12 mouse cellular contexts compared by ENCODE assay signal in genomic region chr11:4183511-4183910, GRCm38 (mm10). TPM values are rescaled to one million over a fixed set of nuclear protein-coding genes. Genes with fewer than 3 reads are reported as not detected.
DNase-seq lines count a peak whose midpoint lies in the region; ATAC-seq lines count a peak whose summit lies in the region.
"Had no signal": no experiment of that assay in that cellular context is flagged by ENCODE, and none has a peak within 500 bp of the region (broad histone marks: within the 10 kb centered on the region; RNA-seq: fewer than 3 reads in every experiment).

No protein-coding gene starts in this region.

- H3K9ac ChIP-seq in forebrain, embryonic 14.5 days (ENCODE audit: low read length) = no peak overlapping the region
- no peak overlapping the region for H3K9ac ChIP-seq in forebrain, embryonic 11.5 days (ENCODE audit: low read length)
- H3K9ac ChIP-seq: limb, embryonic 15.5 days; lung, embryonic 15.5 days had no signal

- no peak overlapping the region for H3K4me3 ChIP-seq in forebrain, embryonic 14.5 days (ENCODE audit: low read depth, low read length)
- H3K4me3 ChIP-seq in forebrain, embryonic 11.5 days (ENCODE audit: low read depth, low read length) = no peak overlapping the region
- H3K4me3 ChIP-seq in brown adipose tissue, adult 24 weeks (ENCODE audit: insufficient read depth, low read depth, low read length) = no peak overlapping the region
- H3K4me3 ChIP-seq: erythroblast, embryonic 14.5 days; limb, embryonic 15.5 days; lung, embryonic 15.5 days had no signal

- H3K9me3 ChIP-seq in forebrain, embryonic 14.5 days (replicated peaks; ENCODE audit: control insufficient read depth, low read length) = no peaks in the 10 kb centered on the region
- no peaks in the 10 kb centered on the region for H3K9me3 ChIP-seq in forebrain, embryonic 11.5 days (ENCODE audit: control insufficient read depth, low read length)
- H3K9me3 ChIP-seq: limb, embryonic 15.5 days; lung, embryonic 15.5 days had no signal

- H3K4me2 ChIP-seq in forebrain, embryonic 14.5 days (ENCODE audit: low read length) = no peak overlapping the region
- no peak overlapping the region for H3K4me2 ChIP-seq in forebrain, embryonic 11.5 days (ENCODE audit: low read depth, low read length, severe bottlenecking)
- H3K4me2 ChIP-seq: limb, embryonic 15.5 days; lung, embryonic 15.5 days had no signal

- no peak overlapping the region for H3K27ac ChIP-seq in forebrain, embryonic 14.5 days (ENCODE audit: low read depth, low read length)
- no peak overlapping the region for H3K27ac ChIP-seq in forebrain, embryonic 11.5 days (ENCODE audit: low read depth, low read length)
- peak overlapping the region; percentile 52 for H3K27ac ChIP-seq in brown adipose tissue, adult 24 weeks (replicated peaks; ENCODE audit: low read depth, low read length)
- H3K27ac ChIP-seq: lung, embryonic 15.5 days had no signal

- H3K27me3 ChIP-seq in forebrain, embryonic 14.5 days (replicated peaks; ENCODE audit: control insufficient read depth, insufficient read depth, low read length) = no peaks in the 10 kb centered on the region
- no peaks in the 10 kb centered on the region for H3K27me3 ChIP-seq in forebrain, embryonic 11.5 days (ENCODE audit: control insufficient read depth, insufficient read depth, low read length)
- H3K27me3 ChIP-seq: limb, embryonic 15.5 days; lung, embryonic 15.5 days had no signal

- peak; percentile 63 for DNase-seq in forebrain, embryonic 14.5 days (ENCODE audit: low spot score)
- no peak for DNase-seq in forebrain, embryonic 11.5 days (ENCODE audit: low spot score)
- DNase-seq in kidney, adult 9 months = peak; percentile 32
- no peak for DNase-seq in kidney, postnatal 4 days
- DNase-seq in 3T3-L1 (ENCODE audit: low read depth, low spot score) = peak; percentile 59
- no peak for DNase-seq in right cerebral cortex, adult 2 months (ENCODE audit: low spot score in 2 of 2)
- no peak for DNase-seq in ovary, adult 18-20 months (ENCODE audit: low spot score)
- DNase-seq: gastrocnemius, postnatal 14 days had no signal

- peaks cover 4% of the 10 kb centered on the region for H3K4me1 ChIP-seq in forebrain, embryonic 14.5 days (ENCODE audit: control insufficient read depth, insufficient read depth, low read length)
- peaks cover 5% of the 10 kb centered on the region for H3K4me1 ChIP-seq in forebrain, embryonic 11.5 days (replicated peaks; ENCODE audit: control insufficient read depth, insufficient read depth, low read length)
- no peaks in the 10 kb centered on the region for H3K4me1 ChIP-seq in brown adipose tissue, adult 24 weeks (ENCODE audit: control insufficient read depth, insufficient read depth, insufficient read length, low read length)

- H3K36me3 ChIP-seq in forebrain, embryonic 14.5 days (ENCODE audit: control insufficient read depth, insufficient read depth, low read length) = peaks cover 47% of the 10 kb centered on the region
- peaks cover 16% of the 10 kb centered on the region for H3K36me3 ChIP-seq in forebrain, embryonic 11.5 days (ENCODE audit: control insufficient read depth, insufficient read depth, low read length)

- no peak for ATAC-seq in forebrain, embryonic 14.5 days
- no peak for ATAC-seq in forebrain, embryonic 11.5 days (replicated peaks; ENCODE audit: low FRiP score)

RNA-seq across cellular contexts. Expression of gene Tbc1d10a, which starts 3.1 kb away (rescaled TPM):
- 13.3 and 18.3 TPM in 2 replicates for polyA plus RNA-seq in forebrain, embryonic 14.5 days (2014; fragmentation: Nextera tagmentation; extraction: Ambion mirVana)
- 22.4 and 23.0 TPM in 2 replicates for polyA plus RNA-seq in forebrain, embryonic 11.5 days (2014; fragmentation: Nextera tagmentation; extraction: Ambion mirVana)
- polyA plus RNA-seq in brown adipose tissue, adult 24 weeks (2012; ENCODE audit: insufficient read depth, insufficient read length, missing spikeins) = 2.4 and 2.9 TPM in 2 replicates

RNA-seq across cellular contexts. Expression of gene Sf3a1, which starts 23.4 kb away (rescaled TPM):
- polyA plus RNA-seq in forebrain, embryonic 14.5 days (2014; fragmentation: Nextera tagmentation; extraction: Ambion mirVana) = 51.5 and 59.3 TPM in 2 replicates
- polyA plus RNA-seq in forebrain, embryonic 11.5 days (2014; fragmentation: Nextera tagmentation; extraction: Ambion mirVana) = 107 and 108 TPM in 2 replicates
- 7.3 and 13.4 TPM in 2 replicates for polyA plus RNA-seq in brown adipose tissue, adult 24 weeks (2012; ENCODE audit: insufficient read depth, insufficient read length, missing spikeins)

RNA-seq across cellular contexts. Expression of gene Ccdc157, which starts 23.4 kb away (rescaled TPM):
- 2.4 and 2.9 TPM in 2 replicates for polyA plus RNA-seq in forebrain, embryonic 14.5 days (2014; fragmentation: Nextera tagmentation; extraction: Ambion mirVana)
- 5.3 and 5.9 TPM in 2 replicates for polyA plus RNA-seq in forebrain, embryonic 11.5 days (2014; fragmentation: Nextera tagmentation; extraction: Ambion mirVana)
- polyA plus RNA-seq in brown adipose tissue, adult 24 weeks (2012; ENCODE audit: insufficient read depth, insufficient read length, missing spikeins) = 1.7 and 2.1 TPM in 2 replicates

RNA-seq across cellular contexts. Expression of gene Castor1, which starts 34.5 kb away (rescaled TPM):
- polyA plus RNA-seq in forebrain, embryonic 14.5 days (2014; fragmentation: Nextera tagmentation; extraction: Ambion mirVana) = 1.6 and 1.8 TPM in 2 replicates
- polyA plus RNA-seq in forebrain, embryonic 11.5 days (2014; fragmentation: Nextera tagmentation; extraction: Ambion mirVana) = 2.0 and 2.5 TPM in 2 replicates
- 2.4 and 3.4 TPM in 2 replicates for polyA plus RNA-seq in brown adipose tissue, adult 24 weeks (2012; ENCODE audit: insufficient read depth, insufficient read length, missing spikeins)

RNA-seq across cellular contexts. Expression of gene Rnf215, which starts 48.5 kb away (rescaled TPM):
- polyA plus RNA-seq in forebrain, embryonic 14.5 days (2014; fragmentation: Nextera tagmentation; extraction: Ambion mirVana) = 44.3 and 45.5 TPM in 2 replicates
- polyA plus RNA-seq in forebrain, embryonic 11.5 days (2014; fragmentation: Nextera tagmentation; extraction: Ambion mirVana) = 25.0 and 31.4 TPM in 2 replicates
- 5.9 and 8.4 TPM in 2 replicates for polyA plus RNA-seq in brown adipose tissue, adult 24 weeks (2012; ENCODE audit: insufficient read depth, insufficient read length, missing spikeins)

Comparison
In these comparisons a context has a peak if more than half of its experiments do, and no peak if none do; other contexts are left out.
1. DNase-seq: peak in forebrain, embryonic 14.5 days (single experiment), kidney, adult 9 months (single experiment) and 3T3-L1 (single experiment); none in forebrain, embryonic 11.5 days (single experiment), kidney, postnatal 4 days (0 of 2), right cerebral cortex, adult 2 months (0 of 2) and ovary, adult 18-20 months (single experiment).